Mouse (Mus musculus) lung, postnatal 0 days (tissue): ENCODE measurements around the gene Gm1604a. TPM values are rescaled to one million over a fixed set of nuclear protein-coding genes. Genes with fewer than 3 reads are reported as not detected.
A peak's percentile ranks its signal among the peaks of the same experiment; 100 is the strongest.
"Not testable (repeated sequence)": the region's sequence is repeated elsewhere in the genome, so short reads cannot be mapped to it uniquely, and the experiment has no call there.

Experiments used
- ATAC-seq: fragments of 200-750 bp; cut with Nextera tagmentation; 2 replicates; pipeline ENCODE4 v1.8.0; 2017; ENCODE audit warnings: moderate library complexity
- DNase-seq: peaks from one replicate; pipeline ENCODE4 v3.0.0-alpha.2; 2016; ENCODE audit warnings: low spot score
- H3K27ac ChIP-seq: fragments of 300-500 bp; sonication (generic); 2 replicates; pipeline ENCODE4 v1.5.1; 2014; ENCODE audit warnings: antibody characterized with exemption, mild to moderate bottlenecking, low read length, mixed read lengths
- H3K27me3 ChIP-seq: fragments of 300-500 bp; sonication (generic); replicated peaks from 2 replicates; pipeline ENCODE4 v1.6.1; 2014; ENCODE audit warnings: low read length, mixed read lengths; ENCODE audit not compliant: insufficient read depth
- H3K36me3 ChIP-seq: fragments of 300-500 bp; sonication (generic); 2 replicates; pipeline ENCODE4 v1.6.1; 2014; ENCODE audit warnings: low read length, mixed read lengths; ENCODE audit not compliant: insufficient read depth
- H3K4me1 ChIP-seq: fragments of 300-500 bp; sonication (generic); 2 replicates; pipeline ENCODE4 v1.6.1; 2014; ENCODE audit warnings: antibody characterized with exemption, low read depth, low read length, mixed read lengths; ENCODE audit not compliant: insufficient read depth
- H3K4me2 ChIP-seq: fragments of 300-500 bp; sonication (generic); replicated peaks from 2 replicates; pipeline ENCODE4 v1.6.1; 2014; ENCODE audit warnings: low read depth, mild to moderate bottlenecking, low read length, moderate library complexity, mixed read lengths
- H3K4me3 ChIP-seq: fragments of 300-500 bp; sonication (generic); 2 replicates; pipeline ENCODE4 v1.5.1; 2014; ENCODE audit warnings: low read depth, low read length
- H3K9ac ChIP-seq: fragments of 300-500 bp; sonication (generic); replicated peaks from 2 replicates; pipeline ENCODE4 v1.6.1; 2014; ENCODE audit warnings: low read depth, mild to moderate bottlenecking
- H3K9me3 ChIP-seq: fragments of 300-500 bp; sonication (generic); 2 replicates; pipeline ENCODE4 v1.6.1; 2016; ENCODE audit warnings: low read length, mixed read lengths
- CTCF ChIP-seq: IDR thresholded peaks from 2 replicates; pipeline ENCODE4 v1.5.1; 2016; ENCODE audit warnings: antibody characterized with exemption, mild to moderate bottlenecking
- WGBS: fragments of 180-500 bp; shearing (Covaris S2); extraction: QIAGEN DNeasy Blood & Tissue Kit; methylation state at CpG from one replicate; pipeline ENCODE4 v1.1.7; 2014; 5-methylcytosine and 5-hydroxymethylcytosine counted together
- polyA plus RNA-seq: library from polyadenylated mRNA; unstranded; fragments of >200 nt; fragmentation: Nextera tagmentation; extraction: Ambion mirVana; gene quantifications from 2 replicates; pipeline ENCODE4 v1.2.1, GENCODE M21; 2015

Gm1604a gene
- polyA plus RNA-seq, 1 experiment from 2014 or later: not detected

- not testable (repeated sequence) for H3K4me1 ChIP-seq, H3K36me3 ChIP-seq, ATAC-seq, H3K9me3 ChIP-seq, H3K27ac ChIP-seq, H3K4me3 ChIP-seq, H3K27me3 ChIP-seq, DNase-seq, H3K9ac ChIP-seq, H3K4me2 ChIP-seq
- 55% methylated on average over 3 of the region's 17 CpGs for WGBS
Observed at GRCm38 (mm10) chr17:7033192-7034166, 8.1 kb downstream of the Gm1604a start.

- not testable (repeated sequence) for H3K9me3 ChIP-seq, ATAC-seq, H3K27ac ChIP-seq, DNase-seq, H3K4me2 ChIP-seq, H3K27me3 ChIP-seq, H3K4me1 ChIP-seq, H3K4me3 ChIP-seq, H3K36me3 ChIP-seq, H3K9ac ChIP-seq
- WGBS: 63% methylated on average over 2 of the region's 4 CpGs
Observed at GRCm38 (mm10) chr17:7068997-7069539, 43.7 kb downstream of the Gm1604a start.

GRCm38 (mm10) chr17:7069561-7070240 lies 44.3 kb downstream of the Gm1604a start:
- H3K36me3 ChIP-seq, DNase-seq, H3K9ac ChIP-seq, H3K27ac ChIP-seq, H3K4me3 ChIP-seq, H3K9me3 ChIP-seq, H3K27me3 ChIP-seq, ATAC-seq, H3K4me1 ChIP-seq, H3K4me2 ChIP-seq: not testable (repeated sequence)
- 71% methylated on average over 4 of the region's 7 CpGs for WGBS

DNA sequence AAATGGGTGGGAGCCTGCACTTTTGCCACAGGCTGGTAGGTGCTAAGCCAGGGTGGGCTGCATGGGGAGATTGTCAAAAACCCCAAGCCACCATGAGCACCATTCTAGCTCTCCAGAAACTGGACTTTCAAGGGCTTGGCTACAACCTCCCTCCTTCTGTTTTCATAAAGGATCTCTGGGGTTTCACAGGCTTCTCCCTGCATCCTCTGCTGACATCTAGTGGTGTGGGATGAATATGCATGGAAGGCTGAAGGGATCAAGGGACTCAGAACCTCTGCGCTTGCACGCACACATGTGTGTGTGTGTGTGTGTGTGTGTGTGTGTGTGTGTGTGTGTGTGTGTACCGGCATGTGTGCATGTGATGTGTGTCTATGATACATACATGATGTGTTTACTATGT lies 49.1 kb downstream of the Gm1604a start:
- not testable (repeated sequence) for H3K27me3 ChIP-seq, H3K4me1 ChIP-seq, H3K36me3 ChIP-seq, H3K27ac ChIP-seq, H3K9me3 ChIP-seq, H3K9ac ChIP-seq, H3K4me2 ChIP-seq, H3K4me3 ChIP-seq
- ATAC-seq (peak; percentile 68), DNase-seq (peak; percentile 31)
- TF ChIP-seq CTCF: peak; percentile 69
- 27% methylated on average over 2 of the region's 3 CpGs for whole genome bisulfite sequencing

GRCm38 (mm10) chr17:7075519-7075918 lies 50.2 kb downstream of the Gm1604a start:
- H3K9ac ChIP-seq, H3K4me3 ChIP-seq, ATAC-seq: not testable (repeated sequence)

GRCm38 (mm10) chr17:7079558-7079957 lies 54.2 kb downstream of the Gm1604a start:
- not testable (repeated sequence) for H3K4me2 ChIP-seq, H3K4me1 ChIP-seq, H3K36me3 ChIP-seq, H3K27me3 ChIP-seq, H3K9me3 ChIP-seq, ATAC-seq, H3K4me3 ChIP-seq, H3K9ac ChIP-seq, DNase-seq, H3K27ac ChIP-seq
- 0% methylated on average over 1 of the region's 4 CpGs for WGBS
- TF ChIP-seq CTCF: peak; percentile 49

More at GRCm38 (mm10) chr17:7075519-7075918, 50.2 kb downstream of the Gm1604a start:
- H3K9me3 ChIP-seq, H3K36me3 ChIP-seq, DNase-seq, H3K27me3 ChIP-seq, H3K27ac ChIP-seq, H3K4me1 ChIP-seq, H3K4me2 ChIP-seq: not testable (repeated sequence)
- 73% methylated on average over 5 of the region's 6 CpGs for WGBS

- H3K4me3 ChIP-seq, H3K27me3 ChIP-seq, H3K27ac ChIP-seq, H3K36me3 ChIP-seq, H3K9ac ChIP-seq, DNase-seq, H3K9me3 ChIP-seq, ATAC-seq, H3K4me1 ChIP-seq, H3K4me2 ChIP-seq: not testable (repeated sequence)
- WGBS: no CpG with 5 or more reads among the region's 5 CpGs
Observed at GRCm38 (mm10) chr17:7084523-7084922, 59.2 kb downstream of the Gm1604a start.

GRCm38 (mm10) chr17:7085469-7086168 lies 60.3 kb downstream of the Gm1604a start:
- not testable (repeated sequence) for H3K9ac ChIP-seq, H3K9me3 ChIP-seq, H3K4me3 ChIP-seq, H3K27ac ChIP-seq, H3K4me2 ChIP-seq, H3K27me3 ChIP-seq, ATAC-seq, H3K4me1 ChIP-seq, H3K36me3 ChIP-seq, DNase-seq
- no CpG with 5 or more reads among the region's 12 CpGs for WGBS

- not testable (repeated sequence) for H3K9me3 ChIP-seq, H3K4me3 ChIP-seq, H3K27ac ChIP-seq, H3K4me2 ChIP-seq, H3K9ac ChIP-seq, DNase-seq, H3K4me1 ChIP-seq, ATAC-seq, H3K27me3 ChIP-seq, H3K36me3 ChIP-seq
- WGBS: 81% methylated on average over 5 of the region's 8 CpGs
Observed at GRCm38 (mm10) chr17:7086836-7087235, 61.5 kb downstream of the Gm1604a start.
